Mouse (Mus musculus): ENCODE results near the gene Caprin2.

DNA sequence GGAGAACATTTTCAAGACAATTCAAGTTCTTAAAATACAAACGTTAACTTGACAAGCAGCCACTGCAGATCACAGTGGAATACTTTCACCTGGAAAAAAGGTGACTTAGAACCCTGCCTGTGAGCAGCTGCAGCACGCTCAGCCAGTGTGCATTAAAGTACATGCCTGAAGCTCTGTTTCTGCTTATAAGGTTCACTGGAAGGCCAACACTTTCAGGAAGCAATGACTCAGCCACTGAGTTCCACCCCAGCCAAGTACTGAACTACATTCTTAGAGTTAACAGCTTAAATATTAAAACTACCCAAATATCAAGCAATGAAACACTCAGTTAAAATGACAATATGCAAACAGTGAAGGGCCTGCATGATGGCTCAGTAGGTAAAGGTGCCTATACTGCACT is 84.9 kb downstream of the Caprin2 start:
- TF ChIP-seq CTCF (IDR thresholded peaks at IDR 0.05; ENCODE audit: low read depth) = no peak
- TF ChIP-seq EP300 (IDR thresholded peaks at IDR 0.05; ENCODE audit: low read depth) = no peak
